Comparison of ENCODE assay signal across 15 mouse cellular contexts in genomic region chr7:131544871-131545270, GRCm38 (mm10). TPM values are rescaled to one million over a fixed set of nuclear protein-coding genes. Genes with fewer than 3 reads are reported as not detected.
"Had no signal": no experiment of that assay in that cellular context is flagged by ENCODE, and none has a peak within 500 bp of the region (broad histone marks: within the 10 kb centered on the region; RNA-seq: fewer than 3 reads in every experiment).

No protein-coding gene starts in this region.

- H3K36me3 ChIP-seq: limb, embryonic 15.5 days; liver, embryonic 12.5 days; midbrain, embryonic 13.5 days had no signal

- ATAC-seq: liver, embryonic 12.5 days; midbrain, embryonic 13.5 days had no signal

- DNase-seq: layer of hippocampus, postnatal 36 days; lung, embryonic 14.5 days; lung, postnatal 10 days; right cerebral cortex, adult 18-20 months; right cerebral cortex, postnatal 25 days; thymus, adult 18-20 months; thymus, postnatal 14 days had no signal

- H3K9me3 ChIP-seq: limb, embryonic 15.5 days; liver, embryonic 12.5 days; midbrain, embryonic 13.5 days had no signal

- H3K27ac ChIP-seq: limb, embryonic 15.5 days; liver, embryonic 12.5 days; midbrain, embryonic 13.5 days had no signal

- H3K9ac ChIP-seq: limb, embryonic 15.5 days; liver, embryonic 12.5 days; lung, embryonic 14.5 days; midbrain, embryonic 13.5 days had no signal

RNA-seq across cellular contexts. Expression of gene Hmx3, which starts 2.2 kb away (rescaled TPM):
- total RNA-seq: layer of hippocampus, postnatal 36 days; left cerebral cortex, adult 8-10 months; left cerebral cortex, postnatal 25 days had no signal
- polyA plus RNA-seq: kidney, embryonic 16.5 days; limb, embryonic 11.5 days; limb, embryonic 15.5 days; liver, embryonic 12.5 days; liver, embryonic 16.5 days; lung, embryonic 14.5 days had no signal

RNA-seq across cellular contexts. Expression of gene Hmx2, which starts 3.7 kb away (rescaled TPM):
- total RNA-seq: layer of hippocampus, postnatal 36 days; left cerebral cortex, adult 8-10 months; left cerebral cortex, postnatal 25 days had no signal
- polyA plus RNA-seq: limb, embryonic 11.5 days; limb, embryonic 15.5 days; liver, embryonic 12.5 days; liver, embryonic 16.5 days; lung, embryonic 14.5 days had no signal
